In genomic region chr2:35131991-35132661, GRCm38 (mm10) we compare ENCODE assay signal across 8 mouse cellular contexts. TPM values are rescaled to one million over a fixed set of nuclear protein-coding genes. Genes with fewer than 3 reads are reported as not detected.
DNase-seq lines count a peak whose midpoint lies in the region; ATAC-seq and TF ChIP-seq lines count a peak whose summit lies in the region.

No protein-coding gene starts in this region.

- peak overlapping the region; percentile 85 for H3K27ac ChIP-seq in gastrocnemius, adult 2 months

- no peaks in the 10 kb centered on the region for H3K9me3 ChIP-seq in megakaryocyte, embryonic 14.5 days

- peak; percentile 99 for ATAC-seq in common myeloid progenitor, adult 5-6 weeks (replicated peaks; ENCODE audit: low read depth, poor library complexity, severe bottlenecking)

- H3K36me3 ChIP-seq in megakaryocyte, embryonic 14.5 days (replicated peaks; ENCODE audit: low read length), result peaks cover 62% of the 10 kb centered on the region

- peak overlapping the region; percentile 72 for H3K4me3 ChIP-seq in gastrocnemius, adult 2 months
- peak overlapping the region; percentile 93 for H3K4me3 ChIP-seq in megakaryocyte, embryonic 14.5 days (replicated peaks)

- H3K27me3 ChIP-seq in megakaryocyte, embryonic 14.5 days (replicated peaks), result no peaks in the 10 kb centered on the region

- peak; percentile 11; the same call in 1 of the 2 replicates for TF ChIP-seq CTCF in gastrocnemius, adult 2 months (IDR thresholded peaks at IDR 0.05)

- DNase-seq in ZHBTc4 (ENCODE audit: low read depth, low spot score), result peak; percentile 97
- DNase-seq in gastrocnemius, adult 2 months, result peak; percentile 95
- DNase-seq in hindlimb bud, embryonic 11.5 days (ENCODE audit: extremely low spot score, low read depth, low spot score), result peak; percentile 96
- DNase-seq in left cerebral cortex, adult 8-10 months (ENCODE audit: low spot score in 2 of 2), result peak; percentile 91 to 97
- peak; percentile 96 for DNase-seq in right cerebral cortex, postnatal 10 days (ENCODE audit: low spot score in 2 of 2)
- DNase-seq in urinary bladder, postnatal 25 days (ENCODE audit: low spot score), result peak; percentile 90

- intact Hi-C loops in gastrocnemius, adult 2 months (cut with DNase I), result no loop called here

- peaks cover 17% of the 10 kb centered on the region for H3K4me1 ChIP-seq in megakaryocyte, embryonic 14.5 days

RNA-seq across cellular contexts. Expression of gene Cntrl, which starts 22.8 kb away (rescaled TPM):
- 146 and 156 TPM in 2 replicates for total RNA-seq in common myeloid progenitor, adult 5-6 weeks (2017)
- total RNA-seq in gastrocnemius, adult 2 months (2021), result 1 to 10 TPM; 8.0 to 8.4 TPM
- 10 to 100 TPM in 3 of 4 experiments, 1 to 10 TPM in 1; 8.6 to 11.0 (median 10.8) TPM for total RNA-seq in left cerebral cortex, adult 8-10 months (2022)
- polyA plus RNA-seq in megakaryocyte, embryonic 14.5 days (2012; ENCODE audit: insufficient read depth, low replicate concordance), result 4.0 and 4.8 TPM in 2 replicates

RNA-seq across cellular contexts. Expression of gene AI182371, which starts 30.8 kb away (rescaled TPM):
- total RNA-seq in common myeloid progenitor, adult 5-6 weeks (2017), result 0.73 TPM in 1 of 2 replicates, not detected in the other
- not detected for total RNA-seq in gastrocnemius, adult 2 months (2021)
- total RNA-seq in left cerebral cortex, adult 8-10 months (2022), result under 1 TPM in 3 of 4 experiments, not detected in 1; 0.42 to 0.60 (median 0.59) TPM
- 0.23 TPM in 1 of 2 replicates, not detected in the other for polyA plus RNA-seq in megakaryocyte, embryonic 14.5 days (2012; ENCODE audit: insufficient read depth, low replicate concordance)

Comparison
In these comparisons a context has a peak if more than half of its experiments do, and no peak if none do; other contexts are left out.
1. Peak in every context shown above with its lines: DNase-seq, ATAC-seq, H3K4me3 ChIP-seq and H3K27ac ChIP-seq.
2. RNA of gene Cntrl, which starts 22.8 kb away (total RNA-seq): 146 to 156 TPM in common myeloid progenitor, adult 5-6 weeks; 8.6 to 11.0 TPM in left cerebral cortex, adult 8-10 months and 8.0 to 8.4 TPM in gastrocnemius, adult 2 months; every median in the first group is over 10 times any median in the second.